Mouse (Mus musculus): ENCODE data around the gene Gm21972.

The Gm21972 gene

DNA sequence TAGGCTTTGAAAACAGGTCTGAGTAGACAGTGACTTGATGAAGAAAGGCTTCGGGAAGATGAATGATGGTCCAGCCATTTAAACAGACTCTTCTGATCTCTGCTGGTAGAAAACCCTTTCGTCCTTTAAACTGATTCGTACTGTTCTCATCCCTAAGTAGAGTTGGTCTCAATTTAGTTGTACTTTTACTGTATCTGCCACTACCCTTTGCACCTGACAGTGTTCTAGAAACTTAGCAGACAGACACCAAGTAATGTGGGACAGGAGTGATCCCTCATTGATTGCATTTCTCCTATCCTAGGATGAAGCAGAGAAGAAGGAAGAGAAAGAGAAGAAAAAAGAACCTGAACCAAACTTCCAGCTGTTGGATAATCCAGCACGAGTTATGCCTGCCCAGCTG, at the start of gene Gm21972:
TSS of gene Gm21972 (plus strand) at position 301 of the 400 bp plus-strand sequence.
- no peak for DNase-seq (ENCODE audit: low spot score)

GRCm38 (mm10) chr1:86094413-86094812, 39.0 kb upstream of the Gm21972 start:
- no peak for DNase-seq (ENCODE audit: low spot score)

DNA sequence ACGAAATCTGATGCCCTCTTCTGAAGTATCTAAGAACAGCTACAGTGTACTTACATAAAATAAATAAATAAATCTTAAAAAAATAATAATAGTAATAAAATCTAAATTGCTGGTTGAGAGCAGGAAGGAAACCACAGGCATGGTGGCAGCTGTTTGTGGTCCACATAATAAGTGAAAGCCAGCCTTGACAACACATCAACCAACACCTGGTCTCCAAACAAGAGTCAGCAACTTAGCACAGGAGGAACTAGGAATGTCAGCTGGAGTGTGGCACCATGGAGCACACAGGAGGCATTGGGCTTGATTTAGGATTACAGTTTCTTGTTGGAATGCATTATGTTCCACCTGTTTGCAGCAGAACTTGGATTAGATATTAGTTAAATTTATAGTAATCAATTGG, 28.4 kb upstream of the Gm21972 start:
- DNase-seq (ENCODE audit: low spot score), result no peak

DNA sequence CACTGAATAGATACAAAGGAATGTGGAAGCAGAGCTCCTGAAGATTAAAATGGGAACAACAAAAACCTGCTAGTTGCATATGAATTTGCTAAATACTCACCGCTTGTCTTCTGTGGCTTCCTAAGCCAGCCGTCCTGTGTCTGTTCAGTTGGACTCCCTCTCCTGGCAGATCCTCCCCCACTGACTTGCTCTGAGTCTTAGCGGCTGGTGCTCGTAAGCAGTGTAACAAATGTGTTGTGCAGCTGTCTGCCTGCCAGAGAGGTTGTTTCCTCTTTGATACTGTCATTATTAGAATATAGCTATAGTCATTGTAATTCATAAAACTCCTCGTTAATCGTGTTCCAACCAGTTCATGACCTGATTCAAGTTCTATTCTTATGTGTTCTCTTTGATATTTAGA, 21.7 kb upstream of the Gm21972 start, which contains the start of gene Htr2b:
TSS of gene Htr2b (minus strand) at position 192 of the 400 bp plus-strand sequence.
- no peak for DNase-seq (ENCODE audit: low spot score)

- no peak for DNase-seq (ENCODE audit: low spot score)
These were observed 19.3 kb upstream of the Gm21972 start for GRCm38 (mm10) chr1:86114141-86114540.

- DNase-seq (ENCODE audit: low spot score), result no peak
These were observed 13.9 kb upstream of the Gm21972 start for GRCm38 (mm10) chr1:86119549-86119948.

DNA sequence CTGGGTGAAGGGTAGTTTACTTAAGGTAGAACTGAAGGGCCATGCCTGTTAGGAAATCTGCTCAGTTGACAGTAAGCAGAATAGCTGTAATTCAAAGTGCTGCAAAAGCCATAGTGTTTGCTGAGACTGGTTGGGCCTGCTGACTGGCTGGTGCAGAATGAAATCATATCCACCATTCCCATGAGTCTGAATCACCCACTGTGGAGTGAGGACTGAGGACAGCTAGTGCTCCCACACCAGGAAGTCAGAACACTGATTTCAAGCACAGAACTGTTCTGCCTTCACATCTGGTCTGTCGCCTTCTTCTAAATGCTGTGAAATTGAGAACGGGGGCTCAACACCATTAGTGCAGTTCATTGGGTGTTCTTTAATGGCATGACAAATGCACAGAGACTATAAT, 7.4 kb upstream of the Gm21972 start:
- no peak for DNase-seq (ENCODE audit: low spot score)

DNA sequence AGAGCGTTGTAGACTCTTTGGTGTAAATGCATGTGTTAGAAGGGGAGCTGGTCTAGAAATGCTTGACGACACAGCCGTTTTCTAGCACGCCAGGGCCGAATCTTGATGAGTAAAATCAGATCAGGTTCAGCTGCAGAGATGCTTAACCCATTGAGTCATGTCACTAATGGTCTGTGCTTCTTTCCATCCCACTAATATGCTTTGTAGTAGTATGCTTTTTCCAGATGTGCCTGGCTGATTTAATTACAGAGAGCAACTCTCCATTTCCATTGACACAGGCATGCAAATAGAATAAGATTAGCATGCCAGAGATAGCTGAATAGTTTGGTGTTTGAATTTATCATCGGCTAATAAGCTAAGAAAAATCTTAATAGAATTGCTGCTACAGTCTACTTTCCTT, 1.9 kb downstream of the Gm21972 start:
- no peak for DNase-seq (ENCODE audit: low spot score)

GRCm38 (mm10) chr1:86141081-86141480, 7.6 kb downstream of the Gm21972 start:
- no peak for DNase-seq (ENCODE audit: low spot score)

GRCm38 (mm10) chr1:86143165-86143564, 9.7 kb downstream of the Gm21972 start:
- no peak for DNase-seq (ENCODE audit: low spot score)

DNA sequence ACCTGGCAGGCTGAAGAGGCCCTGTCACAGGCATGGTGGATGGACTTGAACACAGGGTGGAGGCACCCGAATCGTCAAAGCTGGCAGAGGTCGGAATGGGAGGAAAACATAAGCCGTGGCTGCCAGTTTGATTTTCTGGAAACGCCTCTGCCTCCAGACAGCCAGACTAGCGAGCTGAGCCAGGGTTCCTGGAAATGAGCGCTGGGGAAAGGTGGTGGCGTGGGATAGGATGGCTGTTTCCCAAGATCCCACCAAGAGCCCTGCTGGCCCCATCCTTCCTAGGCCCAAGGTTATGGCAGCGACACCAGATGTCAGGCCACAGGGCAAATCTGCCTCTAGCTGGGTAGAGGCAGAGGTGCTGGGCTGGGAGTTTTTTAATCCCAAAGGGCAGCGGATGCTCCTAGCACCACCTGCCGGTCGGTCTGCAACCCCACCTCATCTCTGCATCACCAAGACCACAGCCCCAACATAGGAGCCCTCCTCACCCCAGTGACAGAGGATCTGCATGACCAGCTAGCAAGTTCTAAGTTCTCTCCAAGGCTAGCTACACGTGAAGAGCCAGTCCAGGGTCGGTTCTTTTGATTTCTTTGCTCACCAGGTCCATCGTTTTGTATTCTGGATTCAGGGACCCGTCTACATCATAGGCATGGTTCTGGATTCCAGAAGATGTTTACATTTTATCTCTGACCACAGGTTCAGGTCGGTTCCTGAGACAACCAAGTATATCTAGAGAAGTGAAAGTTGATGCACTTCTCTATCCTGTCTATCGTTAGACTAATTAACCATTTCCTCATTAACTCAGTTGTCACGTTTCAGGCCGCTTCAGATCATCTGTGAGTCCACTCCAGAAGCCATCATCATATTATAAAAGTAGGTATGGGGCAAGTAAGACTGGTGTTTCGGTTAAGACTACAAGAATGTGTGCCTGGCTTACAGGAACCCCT, 10.8 kb downstream of the Gm21972 start:
- no peak for DNase-seq (ENCODE audit: low spot score)

DNA sequence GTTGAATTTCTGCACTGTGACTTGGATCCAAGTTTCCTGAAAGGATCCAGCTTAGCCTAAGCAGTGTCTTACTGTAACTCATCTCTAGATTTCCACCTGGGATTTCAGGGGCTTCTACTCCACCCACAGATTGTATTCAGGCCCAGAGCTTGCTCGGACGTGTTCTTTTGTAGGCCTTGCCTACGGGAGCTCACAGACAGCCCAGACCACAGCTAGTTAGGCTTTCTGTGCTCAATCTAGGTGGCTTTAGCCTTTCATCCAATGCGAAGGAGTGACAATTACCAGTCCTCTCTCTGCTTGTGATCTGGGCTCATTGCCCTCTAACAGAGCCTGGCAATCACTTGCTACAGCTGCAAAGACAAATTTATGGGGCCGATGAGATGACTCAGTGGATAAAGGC, 12.9 kb downstream of the Gm21972 start:
- no peak for DNase-seq (ENCODE audit: low spot score)

- DNase-seq (ENCODE audit: low spot score), result no peak
These were observed 14.1 kb downstream of the Gm21972 start for GRCm38 (mm10) chr1:86147557-86147956.

DNA sequence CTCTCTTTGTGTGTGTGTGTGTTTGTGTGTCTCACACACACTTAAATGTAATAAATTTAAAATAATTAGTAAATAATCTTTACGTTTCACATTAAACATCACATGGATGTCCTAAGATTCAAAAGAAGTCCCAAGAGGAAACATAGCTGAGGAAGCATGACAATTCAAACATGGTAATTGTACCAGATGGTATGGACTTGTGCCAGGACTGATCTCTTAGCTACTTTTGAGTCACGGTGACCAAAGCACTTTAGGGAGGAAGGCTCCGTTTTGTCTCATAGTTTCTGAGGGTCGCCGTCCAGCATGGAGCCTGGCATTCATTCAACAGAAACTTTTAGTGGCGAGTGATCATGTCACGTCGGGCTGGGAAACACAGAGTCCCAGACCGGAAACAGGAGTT, 14.7 kb downstream of the Gm21972 start:
- DNase-seq (ENCODE audit: low spot score), result no peak

DNA sequence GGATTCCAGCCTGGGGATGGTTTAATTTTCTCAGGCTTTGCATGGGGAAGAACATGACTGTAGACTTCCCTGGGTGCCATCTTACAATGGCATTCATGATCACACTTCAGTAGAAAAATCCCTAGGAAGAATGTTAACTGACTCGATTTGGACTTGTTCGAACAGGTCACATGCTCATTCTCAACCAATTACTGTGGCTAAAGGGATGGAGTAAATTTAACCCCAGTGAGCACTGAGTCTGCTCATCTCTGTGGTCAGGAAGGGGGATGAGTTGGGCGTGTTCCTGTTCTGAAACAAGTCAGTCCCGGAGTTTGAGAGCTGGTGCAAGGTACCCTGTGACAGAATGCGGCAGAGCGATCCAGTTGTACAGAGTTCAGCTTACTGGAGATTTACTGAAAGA, 17.5 kb downstream of the Gm21972 start:
- DNase-seq (ENCODE audit: low spot score), result no peak

GRCm38 (mm10) chr1:86151376-86151775, 17.9 kb downstream of the Gm21972 start:
- no peak for DNase-seq (ENCODE audit: low spot score)

DNA sequence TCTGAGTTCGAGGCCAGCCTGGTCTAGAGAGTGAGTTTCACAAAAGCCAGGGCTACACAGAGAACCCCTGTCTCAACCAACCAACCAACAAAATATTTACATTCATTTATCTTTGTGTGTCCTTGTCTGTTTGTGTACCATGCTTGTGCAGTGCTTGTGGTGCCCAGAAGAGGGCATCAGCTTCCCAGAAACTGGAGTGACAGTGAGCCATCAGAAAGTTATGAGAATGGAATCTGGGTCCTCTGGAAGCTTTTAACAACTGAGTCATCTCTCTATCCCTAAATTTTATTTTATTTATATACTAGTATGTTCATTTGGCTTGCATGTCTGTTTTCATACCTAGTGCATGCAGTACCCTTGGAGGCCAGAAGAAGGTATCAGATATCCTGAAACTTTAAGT, 19.2 kb downstream of the Gm21972 start:
- DNase-seq (ENCODE audit: low spot score), result no peak

GRCm38 (mm10) chr1:86154133-86154823, 20.8 kb downstream of the Gm21972 start, which contains the start of gene Armc9:
Armc9 (plus strand) TSS chr1:86154780.
- DNase-seq (ENCODE audit: low spot score), result peak; percentile 88

DNA sequence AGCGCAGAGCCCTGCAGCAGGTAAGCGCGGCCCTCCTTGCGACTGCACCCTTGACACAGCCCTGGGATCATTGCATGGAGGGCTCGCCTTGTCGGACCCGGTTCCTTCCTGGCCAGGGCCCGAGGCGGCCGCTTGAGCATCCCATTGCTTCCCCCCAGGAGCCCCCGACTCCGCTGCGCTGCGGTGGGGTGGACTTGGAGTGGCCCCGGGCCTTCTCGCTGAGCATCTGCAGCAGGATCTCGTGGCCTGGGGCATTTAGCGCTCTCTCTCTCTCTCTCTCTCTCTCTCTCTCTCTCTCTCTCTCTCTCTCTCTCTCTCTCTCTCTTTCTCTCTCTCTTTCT, 21.4 kb downstream of the Gm21972 start:
- no peak for DNase-seq (ENCODE audit: low spot score)

DNA sequence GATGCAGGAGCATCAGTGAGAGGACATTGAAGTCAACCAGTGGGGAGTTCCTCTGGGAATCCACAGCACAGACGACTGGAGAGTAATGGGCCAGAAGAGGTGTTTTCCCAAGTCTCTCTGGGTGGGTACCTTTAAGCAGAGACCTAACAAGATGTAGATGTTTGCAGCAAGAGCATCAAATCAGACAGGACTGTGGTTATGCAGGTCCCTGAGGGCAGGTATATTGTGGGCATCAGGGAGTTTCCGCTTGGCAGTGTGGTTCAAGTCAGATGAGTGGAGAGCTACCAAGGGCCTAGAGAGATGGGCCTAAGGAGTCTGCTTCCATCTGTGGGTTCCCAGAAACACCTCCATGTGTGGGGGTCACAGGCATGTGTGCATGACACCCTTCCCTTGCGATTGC, 22.6 kb downstream of the Gm21972 start:
- DNase-seq (ENCODE audit: low spot score), result no peak

GRCm38 (mm10) chr1:86156595-86156994, 23.2 kb downstream of the Gm21972 start:
- DNase-seq (ENCODE audit: low spot score), result no peak

DNA sequence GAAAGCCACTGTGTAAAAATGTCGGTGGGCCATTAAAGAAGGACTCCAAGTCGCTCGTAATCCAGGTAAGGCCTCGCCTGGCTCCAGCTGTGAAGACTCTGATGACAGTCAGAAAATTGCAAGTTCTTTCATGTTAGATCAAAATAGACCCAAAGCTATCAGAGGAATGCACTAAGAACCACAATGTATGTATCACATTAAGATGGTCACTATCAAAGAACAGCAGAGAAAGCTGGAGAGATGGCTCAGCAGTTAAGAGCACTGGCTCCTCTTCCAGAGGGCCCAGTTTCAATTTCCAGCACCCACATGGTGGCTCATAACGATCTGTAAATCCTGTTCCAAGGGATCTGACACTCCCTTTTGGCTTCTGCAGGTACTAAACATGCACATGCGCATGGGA, 26.6 kb downstream of the Gm21972 start:
- DNase-seq (ENCODE audit: low spot score), result no peak

GRCm38 (mm10) chr1:86160479-86160878, 27.0 kb downstream of the Gm21972 start:
- no peak for DNase-seq (ENCODE audit: low spot score)

Data from ovary, postnatal 10 days (tissue).